Mouse (Mus musculus) cerebellum, postnatal 14 days (tissue): ENCODE results near the gene Cgrrf1.
"Not testable (repeated sequence)": the region's sequence is repeated elsewhere in the genome, so short reads cannot be mapped to it uniquely, and the experiment has no call there.

Experiments used
- DNase-seq, 2 experiments: peaks; one replicate each; pipeline ENCODE4 v3.0.0; 2021; ENCODE audit warnings: mixed read lengths in 2 of 2

The Cgrrf1 gene

GRCm38 (mm10) chr14:46831837-46832333, at the start of gene Cgrrf1:
Gene Cgrrf1, plus strand, starts transcription at chr14:46832125.
- peak; percentile 96 for DNase-seq

- no peak for DNase-seq
These were observed 49.6 kb upstream of the Cgrrf1 start for GRCm38 (mm10) chr14:46782187-46782828.

GRCm38 (mm10) chr14:46783327-46783926, 48.5 kb upstream of the Cgrrf1 start:
- no peak for DNase-seq

GRCm38 (mm10) chr14:46785247-46785646, 46.7 kb upstream of the Cgrrf1 start:
- no peak for DNase-seq

GRCm38 (mm10) chr14:46787454-46787786, 44.5 kb upstream of the Cgrrf1 start:
- DNase-seq: no peak

GRCm38 (mm10) chr14:46787787-46788504, 44.0 kb upstream of the Cgrrf1 start, which contains the start of gene Cnih1:
Gene Cnih1, minus strand, starts transcription at chr14:46788411.
- peak; percentile 94 to 96 for DNase-seq

- DNase-seq: peak in 1 of 2 experiments; percentile 32
These were observed 43.4 kb upstream of the Cgrrf1 start for GRCm38 (mm10) chr14:46788505-46788901.

GRCm38 (mm10) chr14:46790303-46790702, 41.6 kb upstream of the Cgrrf1 start:
- DNase-seq: peak in 1 of 2 experiments; percentile 29

GRCm38 (mm10) chr14:46790723-46791122, 41.2 kb upstream of the Cgrrf1 start:
- no peak for DNase-seq

- DNase-seq: no peak
These were observed 37.8 kb upstream of the Cgrrf1 start for GRCm38 (mm10) chr14:46794157-46794556.

GRCm38 (mm10) chr14:46800684-46801345, 31.1 kb upstream of the Cgrrf1 start:
- DNase-seq: no peak

GRCm38 (mm10) chr14:46803259-46803658, 28.7 kb upstream of the Cgrrf1 start:
- no peak for DNase-seq

- no peak for DNase-seq
These were observed 28.1 kb upstream of the Cgrrf1 start for GRCm38 (mm10) chr14:46803791-46804190.

- DNase-seq: no peak
These were observed 25.7 kb upstream of the Cgrrf1 start for GRCm38 (mm10) chr14:46806186-46806585.

- DNase-seq: no peak
These were observed 24.0 kb upstream of the Cgrrf1 start for GRCm38 (mm10) chr14:46807927-46808326.

GRCm38 (mm10) chr14:46815640-46816039, 16.3 kb upstream of the Cgrrf1 start:
- no peak for DNase-seq

GRCm38 (mm10) chr14:46816916-46817622, 14.9 kb upstream of the Cgrrf1 start:
- no peak for DNase-seq

- DNase-seq: no peak
These were observed 13.2 kb upstream of the Cgrrf1 start for GRCm38 (mm10) chr14:46818743-46819142.

- DNase-seq: not testable (repeated sequence)
These were observed 12.0 kb upstream of the Cgrrf1 start for GRCm38 (mm10) chr14:46819961-46820360.

- peak; percentile 17 to 35 for DNase-seq
These were observed 10.6 kb upstream of the Cgrrf1 start for GRCm38 (mm10) chr14:46821271-46821872.

- peak; percentile 96 to 97 for DNase-seq
These were observed 9.8 kb upstream of the Cgrrf1 start, which contains the start of gene Gmfb for GRCm38 (mm10) chr14:46821873-46822716. Gene Gmfb, minus strand, starts transcription at chr14:46822242.
